In genomic region chr12:28875471-28875870, GRCm38 (mm10) we compare ENCODE assay signal across 18 mouse cellular contexts.
DNase-seq lines count a peak whose midpoint lies in the region; ATAC-seq and TF ChIP-seq lines count a peak whose summit lies in the region.
"Had no signal": no experiment of that assay in that cellular context is flagged by ENCODE, and none has a peak within 500 bp of the region (broad histone marks: within the 10 kb centered on the region; RNA-seq: fewer than 3 reads in every experiment).

No protein-coding gene starts in this region.

- 49% methylated on average over 8 of the region's 8 CpGs for WGBS in neural tube, embryonic 12.5 days
- WGBS in midbrain, embryonic 16.5 days = 58% methylated on average over 8 of the region's 8 CpGs
- WGBS in heart, adult 2 months = 88% methylated on average over 8 of the region's 8 CpGs

- H3K9me3 ChIP-seq in neural tube, embryonic 12.5 days = no peaks in the 10 kb centered on the region
- no peaks in the 10 kb centered on the region for H3K9me3 ChIP-seq in midbrain, embryonic 16.5 days (replicated peaks; ENCODE audit: control insufficient read depth, low read length, poor library complexity, severe bottlenecking)
- H3K9me3 ChIP-seq: embryonic facial prominence, embryonic 10.5 days; forebrain, embryonic 13.5 days; heart, embryonic 13.5 days; intestine, embryonic 15.5 days; liver, embryonic 15.5 days; stomach, embryonic 15.5 days had no signal

- peaks cover 51% of the 10 kb centered on the region for H3K4me1 ChIP-seq in neural tube, embryonic 12.5 days
- H3K4me1 ChIP-seq in midbrain, embryonic 16.5 days (ENCODE audit: control insufficient read depth, insufficient read depth, low read length) = peaks cover 13% of the 10 kb centered on the region
- H3K4me1 ChIP-seq in heart, adult 2 months (ENCODE audit: control insufficient read depth, insufficient read depth, low read length) = no peaks in the 10 kb centered on the region
- H3K4me1 ChIP-seq: embryonic facial prominence, embryonic 10.5 days; intestine, embryonic 15.5 days; liver, embryonic 15.5 days had no signal

- ATAC-seq in frontal cortex, adult (ENCODE audit: low TSS enrichment) = 0 out of 2 replicates have a peak, but pooled peaks have one; percentile 15
- ATAC-seq in neural tube, embryonic 12.5 days (ENCODE audit: low FRiP score, low read depth) = no peak; the same call in 1 of the 2 replicates
- ATAC-seq in midbrain, embryonic 16.5 days = peak; percentile 46; the same call in 1 of the 2 replicates
- ATAC-seq: intestine, embryonic 15.5 days had no signal

- TF ChIP-seq CTCF in heart, adult 2 months (IDR thresholded peaks at IDR 0.05) = no peak

- TF ChIP-seq EP300 in heart, adult 2 months (IDR thresholded peaks at IDR 0.05; ENCODE audit: insufficient read depth, low read depth, low read length) = no peak

- H3K36me3 ChIP-seq in neural tube, embryonic 12.5 days = peaks cover under 1% of the 10 kb centered on the region; the same call in 1 of the 2 replicates
- H3K36me3 ChIP-seq in midbrain, embryonic 16.5 days (ENCODE audit: control insufficient read depth, insufficient read depth, low read length) = no peaks in the 10 kb centered on the region
- no peaks in the 10 kb centered on the region for H3K36me3 ChIP-seq in heart, adult 2 months (ENCODE audit: control insufficient read depth, insufficient read depth, low read length)
- H3K36me3 ChIP-seq: embryonic facial prominence, embryonic 10.5 days; heart, embryonic 13.5 days; intestine, embryonic 15.5 days; liver, embryonic 15.5 days; stomach, embryonic 15.5 days had no signal

- intact Hi-C loops in heart, adult 2 months (cut with DNase I) = no loop called here

- no peak overlapping the region for H3K9ac ChIP-seq in neural tube, embryonic 12.5 days
- no peak overlapping the region for H3K9ac ChIP-seq in midbrain, embryonic 16.5 days (ENCODE audit: low read depth, low read length)
- H3K9ac ChIP-seq in heart, adult 2 months (ENCODE audit: low read depth, low read length) = no peak overlapping the region
- H3K9ac ChIP-seq: forebrain, embryonic 13.5 days; heart, embryonic 13.5 days; intestine, embryonic 15.5 days; liver, embryonic 15.5 days; stomach, embryonic 15.5 days had no signal

- DNase-seq in frontal cortex, postnatal 36 days (ENCODE audit: low spot score in 2 of 2) = no peak
- no peak for DNase-seq in neural tube, embryonic 10.5 days (ENCODE audit: extremely low spot score, low spot score)
- DNase-seq in heart, adult 2 months = no peak
- DNase-seq in lung, postnatal 14 days = no peak
- DNase-seq: cerebellum, adult 2 months; gastrocnemius, adult 2 months; heart, adult 11 months; heart, postnatal 36 days; thymus, adult 18-20 months had no signal

- H3K79me2 ChIP-seq in heart, adult 2 months (replicated peaks; ENCODE audit: control insufficient read depth, insufficient read depth, low read length) = no peaks in the 10 kb centered on the region

- H3K4me2 ChIP-seq in neural tube, embryonic 12.5 days (replicated peaks) = no peak overlapping the region
- no peak overlapping the region for H3K4me2 ChIP-seq in midbrain, embryonic 16.5 days (ENCODE audit: low read length)
- H3K4me2 ChIP-seq: forebrain, embryonic 13.5 days; heart, embryonic 13.5 days; intestine, embryonic 15.5 days; liver, embryonic 15.5 days; stomach, embryonic 15.5 days had no signal

- H3K27ac ChIP-seq in neural tube, embryonic 12.5 days = peak overlapping the region; percentile 3; the same call in 1 of the 2 replicates
- H3K27ac ChIP-seq in midbrain, embryonic 16.5 days (ENCODE audit: low read length) = peak overlapping the region; percentile 71
- no peak overlapping the region for H3K27ac ChIP-seq in heart, adult 2 months
- H3K27ac ChIP-seq: embryonic facial prominence, embryonic 10.5 days; gastrocnemius, adult 2 months; heart, embryonic 13.5 days; intestine, embryonic 15.5 days; liver, embryonic 15.5 days; stomach, embryonic 15.5 days had no signal

- no peak for TF ChIP-seq POLR2A in heart, adult 2 months (IDR thresholded peaks at IDR 0.05; ENCODE audit: insufficient read depth, low read depth, low read length)

- no peaks in the 10 kb centered on the region for H3K27me3 ChIP-seq in neural tube, embryonic 12.5 days (replicated peaks)
- H3K27me3 ChIP-seq in midbrain, embryonic 16.5 days (ENCODE audit: control insufficient read depth, insufficient read depth, low read depth, low read length) = no peaks in the 10 kb centered on the region
- no peaks in the 10 kb centered on the region for H3K27me3 ChIP-seq in heart, adult 2 months (ENCODE audit: control insufficient read depth, insufficient read depth, low read length)
- H3K27me3 ChIP-seq: forebrain, embryonic 13.5 days; heart, embryonic 13.5 days; intestine, embryonic 15.5 days; liver, embryonic 15.5 days; stomach, embryonic 15.5 days had no signal

- H3K4me3 ChIP-seq in neural tube, embryonic 12.5 days = no peak overlapping the region
- H3K4me3 ChIP-seq in midbrain, embryonic 16.5 days (ENCODE audit: low read depth, low read length) = no peak overlapping the region
- no peak overlapping the region for H3K4me3 ChIP-seq in heart, adult 2 months
- H3K4me3 ChIP-seq: embryonic facial prominence, embryonic 10.5 days; forebrain, embryonic 13.5 days; gastrocnemius, adult 2 months; heart, embryonic 13.5 days; intestine, embryonic 15.5 days; liver, embryonic 15.5 days; stomach, embryonic 15.5 days had no signal
